Mouse (Mus musculus) testis, adult 2 months (tissue): Measurements from ENCODE around the gene Endod1.

Source experiments
- CTCF ChIP-seq: fragments of 200-500 bp; IDR thresholded peaks from 2 replicates; pipeline ENCODE4 v1.5.1; 2012; ENCODE audit warnings: low read depth, mild to moderate bottlenecking, inconsistent platforms, low read length, moderate library complexity; ENCODE audit not compliant: control insufficient read depth, insufficient read depth, insufficient replicate concordance
- POLR2A ChIP-seq: fragments of 200-500 bp; IDR thresholded peaks from 2 replicates; pipeline ENCODE4 v1.6.1; 2012; ENCODE audit warnings: low read depth, mild to moderate bottlenecking, inconsistent platforms, low read length, moderate library complexity; ENCODE audit not compliant: control insufficient read depth

DNA sequence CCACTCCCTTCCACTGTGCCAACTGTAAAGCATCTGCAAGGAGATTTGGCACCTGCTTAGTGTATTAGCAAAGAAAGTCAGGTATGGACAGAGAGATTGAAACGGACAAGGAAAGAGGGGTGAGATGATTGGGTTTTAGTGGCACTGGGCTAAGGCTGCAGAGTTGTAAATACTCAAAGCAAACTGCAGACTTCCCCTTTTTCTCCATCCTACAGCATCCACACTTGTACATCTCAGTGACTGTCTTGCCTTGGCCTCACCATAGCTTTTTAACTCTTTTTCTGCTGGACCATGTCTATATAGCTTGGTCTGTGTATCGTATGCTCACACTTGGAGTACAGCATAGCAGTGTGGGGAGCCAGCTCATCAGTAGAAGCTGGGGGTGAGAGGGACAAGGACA lies 30.5 kb downstream of the Endod1 start:
- no peak for TF ChIP-seq CTCF
- no peak for TF ChIP-seq POLR2A
